Mouse (Mus musculus) ES-E14 (cell line): ENCODE measurements around the gene Limd2.

ENCODE experiments used
- CHD2 ChIP-seq: IDR thresholded peaks from 2 replicates; pipeline ENCODE4 v1.6.1; 2014; ENCODE audit warnings: mild to moderate bottlenecking, low read depth, low read length, inconsistent platforms
- HCFC1 ChIP-seq: IDR thresholded peaks from 2 replicates; pipeline ENCODE4 v1.6.1; 2012; ENCODE audit warnings: low read length, inconsistent platforms, borderline replicate concordance; ENCODE audit not compliant: insufficient read depth
- MAFK ChIP-seq: IDR thresholded peaks from 2 replicates; pipeline ENCODE4 v1.6.1; 2014; ENCODE audit warnings: mild to moderate bottlenecking, low read depth, low read length, inconsistent platforms; ENCODE audit not compliant: insufficient read depth
- ZC3H11A ChIP-seq: IDR thresholded peaks from 2 replicates; pipeline ENCODE4 v1.6.1; 2012; ENCODE audit warnings: low read depth, mild to moderate bottlenecking, inconsistent platforms, low read length, borderline replicate concordance
- ZNF384 ChIP-seq: IDR thresholded peaks from 2 replicates; pipeline ENCODE4 v1.6.1; 2012; ENCODE audit warnings: low read depth, low read length, inconsistent platforms

GRCm38 (mm10) chr11:106167435-106167834 is 6.8 kb upstream of the Limd2 start:
- TF ChIP-seq MAFK (no peak), ZC3H11A (no peak), CHD2 (no peak), HCFC1 (no peak), ZNF384 (no peak)
